Mouse (Mus musculus) fibroblast of lung, adult 2 months (primary cell): Measurements from ENCODE around the gene Tgfb2.

Experiments used
- DNase-seq: peaks from one replicate; pipeline ENCODE4 v3.0.0-alpha.2; 2011; ENCODE audit warnings: low read depth

Gene Tgfb2

DNA sequence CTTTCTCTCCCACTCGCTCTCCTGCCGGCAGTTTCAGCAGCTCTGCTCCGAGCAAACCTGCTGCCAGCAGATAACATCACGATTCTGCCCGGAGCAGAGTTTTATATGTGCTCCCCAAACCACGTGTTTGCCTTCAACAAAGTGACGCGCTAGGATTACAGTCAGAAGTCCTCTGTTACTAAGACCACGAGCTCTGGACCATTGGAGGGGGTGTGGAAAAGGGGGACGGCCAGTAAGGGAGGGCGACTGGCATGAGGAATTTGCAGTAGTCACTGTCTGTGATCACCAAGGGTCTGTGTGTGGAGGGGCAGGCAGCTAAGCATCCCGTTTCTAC, at the start of gene Tgfb2:
Gene Tgfb2, minus strand, starts transcription at position 75 of the 334 bp plus-strand sequence.
- no peak for DNase-seq

DNA sequence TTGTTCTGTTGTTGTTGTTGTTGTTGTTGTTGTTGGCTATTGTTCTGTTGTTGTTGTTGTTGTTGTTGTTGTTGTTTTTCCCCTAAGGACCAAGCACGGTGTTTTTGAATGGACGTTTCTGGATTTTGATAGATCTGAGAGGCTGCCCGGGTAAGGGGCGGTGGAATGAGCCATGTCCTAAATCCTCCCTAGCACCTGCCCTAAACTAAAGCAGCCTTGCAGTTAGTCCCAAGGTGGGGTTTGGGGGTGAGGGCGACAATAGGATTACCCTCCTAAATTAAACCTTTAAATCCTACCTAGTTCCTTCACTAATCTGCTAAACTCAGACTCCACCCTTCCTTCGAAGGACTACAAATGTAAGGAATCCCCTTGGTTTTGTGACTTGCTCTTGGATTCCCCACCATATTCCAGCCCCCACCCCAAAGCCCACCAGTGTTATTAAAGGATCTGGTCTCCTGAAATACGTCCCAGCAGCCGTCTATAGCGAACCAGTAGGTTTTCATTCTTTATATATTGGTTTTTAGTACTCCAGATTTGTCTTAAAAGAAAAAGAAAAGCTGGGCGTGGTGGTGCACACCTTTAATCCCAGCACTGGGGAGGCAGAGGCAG, 44.0 kb upstream of the Tgfb2 start:
- no peak for DNase-seq

DNA sequence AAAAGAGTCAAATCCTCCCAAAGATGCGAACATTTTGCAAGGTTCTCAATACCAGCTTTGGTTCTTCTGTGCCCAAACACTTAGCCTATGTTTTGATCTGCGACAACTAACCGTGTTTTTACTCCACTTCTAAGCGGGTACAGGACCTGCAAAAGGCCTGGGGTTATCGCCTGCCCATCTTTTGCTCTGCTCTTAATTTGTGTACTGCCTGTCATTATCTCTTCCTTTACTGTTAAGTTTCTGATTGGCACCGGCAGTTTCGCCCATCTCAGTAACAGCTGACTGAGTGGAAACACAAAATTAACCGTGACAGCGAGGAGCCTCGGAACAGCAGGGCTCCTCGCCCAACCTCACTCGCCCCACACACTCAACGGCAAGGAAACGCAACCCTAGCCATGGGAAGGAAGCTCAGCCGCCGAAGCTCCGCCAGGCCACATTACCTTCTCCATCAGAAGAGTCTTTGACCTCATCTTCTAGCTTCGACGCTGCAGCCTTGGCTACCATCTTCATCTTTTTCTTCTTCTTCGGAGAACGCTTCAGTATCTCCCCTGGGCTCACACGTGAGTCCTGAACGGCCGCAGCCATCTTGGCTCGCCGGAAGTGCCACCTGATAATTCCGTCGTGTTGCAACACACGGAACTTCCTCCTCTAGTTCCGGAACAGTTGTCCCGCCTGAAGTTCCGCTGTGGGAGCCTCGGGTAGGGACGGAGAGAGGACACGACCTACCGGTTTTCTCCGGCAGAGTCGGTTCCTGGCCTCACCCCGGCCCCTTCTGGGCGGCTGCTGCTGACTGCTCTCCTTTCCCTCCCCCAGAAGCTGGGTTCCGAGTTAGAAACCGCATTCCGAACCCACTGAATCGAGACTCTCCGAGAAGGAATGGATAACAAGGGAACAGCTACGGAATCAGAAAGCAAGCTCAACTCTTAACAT, 43.2 kb upstream of the Tgfb2 start, which contains the start of gene Rrp15:
Gene Rrp15, minus strand, starts transcription at position 635 of the 930 bp plus-strand sequence.
- peak; percentile 81 for DNase-seq

DNA sequence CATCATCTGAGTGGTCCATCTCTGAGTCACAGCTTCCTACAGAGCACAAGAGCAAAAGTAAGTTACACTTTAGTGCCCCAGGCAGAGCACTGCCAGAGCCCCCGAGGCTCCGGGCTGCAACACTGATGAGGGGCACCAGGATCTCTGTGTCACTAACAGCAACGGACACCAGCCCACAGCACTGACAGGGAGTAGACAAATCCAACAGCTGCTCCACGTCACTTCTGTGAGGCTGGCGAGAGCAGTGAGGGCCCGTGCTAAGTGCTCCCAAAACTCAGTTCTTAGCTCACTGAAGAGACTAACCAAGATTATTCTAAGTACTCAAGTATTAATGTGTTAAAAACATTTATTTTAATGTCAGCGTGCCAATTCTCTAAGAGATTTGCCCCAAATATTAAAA, 34.0 kb upstream of the Tgfb2 start:
- DNase-seq = no peak

DNA sequence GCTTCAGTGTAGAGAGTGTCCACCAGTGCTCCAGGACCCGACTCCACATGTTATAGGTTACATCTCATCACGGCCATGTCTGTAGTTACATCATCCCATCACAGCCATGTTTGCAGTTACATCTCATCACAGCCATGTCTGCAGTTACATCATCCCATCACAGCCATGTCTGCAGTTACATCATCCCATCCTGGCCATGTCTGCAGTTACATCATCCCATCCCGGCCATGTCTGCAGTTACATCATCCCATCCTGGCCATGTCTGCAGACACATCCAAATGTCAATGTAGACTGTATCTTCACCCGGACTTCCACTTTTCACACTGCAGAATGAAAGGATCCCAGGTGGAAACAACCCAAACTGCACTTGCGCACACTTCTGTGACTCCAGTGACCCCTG, 29.7 kb upstream of the Tgfb2 start:
- no peak for DNase-seq

DNA sequence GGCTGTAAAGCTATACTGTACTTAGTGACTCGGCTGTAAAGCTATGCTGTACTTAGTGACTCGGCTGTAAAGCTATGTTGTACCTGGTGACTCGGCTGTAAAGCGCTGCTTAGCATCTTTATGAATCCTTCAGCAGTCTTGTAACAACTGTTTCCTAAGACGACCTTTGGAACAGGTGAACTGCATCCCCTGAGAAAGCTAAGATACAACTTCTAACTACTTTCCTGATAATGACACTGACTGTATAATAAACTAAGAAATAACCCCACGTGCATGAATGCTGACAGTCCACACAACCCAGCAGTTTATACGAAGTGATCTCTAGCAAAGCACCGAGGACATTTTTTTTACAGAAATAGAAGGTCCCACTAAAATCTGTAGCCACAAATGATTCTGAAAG, 27.3 kb upstream of the Tgfb2 start:
- no peak for DNase-seq

DNA sequence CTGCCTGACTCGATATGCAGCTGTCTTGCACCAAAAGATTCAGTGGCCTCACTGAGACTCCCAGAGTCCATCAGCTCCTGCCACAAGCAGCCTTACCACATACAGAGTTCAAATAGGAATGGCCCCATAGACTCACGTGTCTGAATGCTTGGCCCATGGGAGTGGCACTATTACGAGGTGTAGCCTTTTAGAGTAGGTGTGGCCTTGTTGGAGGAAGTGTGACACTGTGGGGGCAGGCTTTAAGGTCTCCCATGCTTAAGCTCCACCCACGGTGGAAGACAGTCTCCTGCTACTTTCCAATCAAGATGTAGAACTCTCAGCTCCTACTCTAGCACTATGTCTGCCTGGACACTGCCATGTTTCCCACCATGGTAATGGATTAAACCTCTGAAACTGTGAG, 23.0 kb upstream of the Tgfb2 start:
- no peak for DNase-seq

DNA sequence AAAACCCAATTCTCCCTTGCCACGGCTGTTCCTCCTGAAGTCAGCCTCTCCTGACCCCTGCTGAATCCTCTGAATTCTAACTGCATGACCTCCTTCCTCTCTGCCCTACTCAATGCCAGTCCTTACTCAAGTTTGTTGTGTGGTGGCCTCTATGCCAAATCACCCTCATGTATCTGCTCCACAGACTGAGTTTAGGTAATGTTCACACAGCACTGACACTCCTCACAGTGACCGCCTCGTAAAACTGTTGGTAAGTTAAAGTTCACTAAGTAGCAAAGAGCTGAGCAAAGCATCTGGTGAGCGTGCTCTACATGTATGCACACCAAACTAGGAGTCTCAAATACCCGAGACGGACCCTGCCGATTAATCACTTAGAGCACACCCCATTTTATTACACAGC, 20.3 kb upstream of the Tgfb2 start:
- DNase-seq = no peak

DNA sequence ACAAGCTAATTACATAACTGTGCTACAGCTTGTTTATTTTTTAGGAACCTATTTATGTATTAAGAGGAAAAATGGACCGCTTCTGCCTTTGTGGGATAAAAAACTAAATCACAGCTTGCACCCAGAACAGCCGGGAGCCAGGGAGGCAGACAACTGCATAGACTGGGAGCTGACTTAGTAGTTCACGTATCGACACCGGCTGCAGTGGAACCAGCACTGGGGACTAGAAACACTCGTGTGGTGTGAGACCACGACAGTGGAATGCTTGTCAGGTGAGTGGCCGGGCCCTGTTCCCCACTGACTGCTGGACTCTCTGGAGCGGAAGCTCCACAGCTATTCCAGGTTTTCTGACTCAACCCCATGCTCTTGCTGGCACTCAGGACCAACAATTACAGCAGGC, 16.5 kb upstream of the Tgfb2 start:
- no peak for DNase-seq

DNA sequence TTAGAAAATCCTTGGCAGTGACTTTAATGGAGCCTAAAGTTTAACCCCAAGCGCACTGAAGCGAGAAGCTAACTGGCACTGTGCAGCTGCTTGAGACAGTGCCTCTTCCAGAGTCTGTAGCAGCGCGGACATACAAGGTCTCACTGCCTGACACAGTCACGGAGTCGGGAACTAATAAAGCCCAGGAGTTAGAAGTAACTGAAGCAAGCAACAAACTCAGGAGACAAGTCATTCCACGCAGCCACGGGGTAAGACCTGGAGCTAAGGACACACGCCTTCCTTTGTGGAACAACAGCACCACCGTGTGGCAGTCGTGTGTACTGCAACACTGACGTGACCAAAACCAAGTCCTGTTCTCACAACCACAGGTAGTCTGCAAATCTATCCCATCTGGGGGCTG, 16.1 kb upstream of the Tgfb2 start:
- peak; percentile 72 for DNase-seq

DNA sequence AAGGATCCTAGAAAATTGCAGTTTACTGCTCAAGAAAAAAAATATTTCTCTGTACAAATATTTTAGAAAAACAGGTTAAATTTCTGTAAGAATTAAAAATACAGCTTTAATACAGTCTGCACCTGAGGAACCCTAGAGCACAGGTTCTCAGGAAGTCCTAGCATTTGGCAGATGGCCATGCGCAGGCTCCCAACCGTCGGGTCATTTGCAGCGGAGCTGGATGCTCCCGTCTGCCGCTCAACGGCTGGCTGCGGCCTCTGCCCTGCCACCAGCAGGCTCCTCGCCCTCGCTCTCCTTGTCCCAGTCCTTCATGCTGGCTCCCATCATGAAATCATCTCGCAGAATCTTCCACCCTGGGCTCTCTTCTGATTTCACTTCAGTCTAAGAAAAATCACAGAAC, 15.4 kb upstream of the Tgfb2 start:
- DNase-seq = no peak

DNA sequence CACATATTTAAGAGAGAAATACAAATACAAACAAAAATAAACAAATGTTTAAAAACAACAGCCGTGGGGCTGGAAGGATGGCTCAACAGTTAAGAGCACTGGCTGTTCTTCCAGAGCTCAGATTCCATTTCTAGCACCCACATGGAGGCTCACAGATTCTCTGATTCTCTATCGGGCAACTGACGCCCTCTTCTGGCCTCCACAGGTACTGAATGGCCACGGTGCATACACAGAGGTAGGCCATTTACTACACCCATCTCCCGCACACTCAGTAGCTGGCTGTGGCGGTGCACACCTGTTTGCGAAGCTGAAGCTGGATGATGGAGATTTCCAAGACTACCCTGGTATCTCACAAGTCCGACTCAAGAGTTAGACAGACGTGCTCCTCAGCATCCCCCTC, 13.9 kb upstream of the Tgfb2 start:
- DNase-seq = no peak

DNA sequence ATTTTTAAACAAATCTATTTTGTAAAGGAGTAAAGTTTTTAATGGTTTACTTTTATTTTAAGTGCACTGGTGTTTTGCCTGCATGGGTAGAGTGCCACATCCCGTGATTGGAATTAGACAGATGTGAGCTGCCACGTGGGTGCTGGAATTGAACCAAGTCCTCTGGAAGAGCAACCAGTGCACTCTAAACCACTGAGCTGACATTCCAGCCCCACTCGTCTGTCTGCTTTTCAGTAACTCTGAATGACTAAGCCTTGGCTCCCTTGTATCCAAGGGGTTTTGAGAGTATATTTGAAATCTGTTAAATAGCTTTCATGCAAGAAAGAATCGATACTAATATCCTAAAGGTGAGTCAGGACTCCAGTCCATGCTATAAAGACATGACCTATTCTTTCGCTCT, 13.1 kb upstream of the Tgfb2 start:
- DNase-seq = peak; percentile 40

DNA sequence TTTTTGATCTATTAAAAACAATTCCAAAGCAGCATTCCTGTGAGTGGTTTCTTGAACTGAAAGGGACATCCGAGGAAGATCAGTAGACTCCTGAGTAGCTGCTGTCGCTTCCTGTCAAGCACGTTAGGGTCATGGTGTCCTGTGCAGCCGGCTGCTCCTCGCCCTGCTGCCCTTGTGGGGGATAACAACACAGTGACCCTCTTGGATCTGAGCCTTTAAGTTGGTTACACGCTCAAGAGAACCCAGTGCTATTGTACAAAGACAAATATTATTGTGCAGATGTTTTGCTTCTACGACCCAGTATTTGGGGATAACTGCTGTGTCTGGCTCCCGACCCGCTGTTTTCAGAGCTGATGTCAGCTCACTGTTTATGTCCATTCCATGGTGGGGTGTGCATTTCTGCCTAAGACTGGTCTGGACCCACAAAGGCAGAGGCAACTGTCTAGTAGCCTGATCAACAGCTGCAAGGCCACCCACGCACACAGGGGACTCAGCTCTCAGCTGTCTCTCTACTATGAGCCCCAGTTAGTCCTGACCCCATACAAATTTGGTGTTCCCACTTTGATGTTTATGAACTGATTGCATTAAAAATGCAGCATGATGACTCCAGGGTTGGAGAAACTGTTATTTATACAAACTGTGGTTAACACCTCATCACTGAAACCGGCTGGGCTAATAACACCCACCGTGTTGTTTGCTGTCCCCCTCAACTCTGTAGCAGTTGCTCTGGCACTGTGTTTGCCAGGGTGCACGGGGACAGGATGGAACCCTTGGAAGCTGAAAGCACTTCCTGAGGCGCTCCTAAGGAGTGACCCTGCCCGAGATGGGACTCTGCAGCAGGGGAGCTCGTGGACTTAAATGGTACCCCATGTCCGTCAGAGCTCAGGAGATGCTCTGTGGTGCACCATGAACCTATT, 9.4 kb upstream of the Tgfb2 start:
- no peak for DNase-seq

DNA sequence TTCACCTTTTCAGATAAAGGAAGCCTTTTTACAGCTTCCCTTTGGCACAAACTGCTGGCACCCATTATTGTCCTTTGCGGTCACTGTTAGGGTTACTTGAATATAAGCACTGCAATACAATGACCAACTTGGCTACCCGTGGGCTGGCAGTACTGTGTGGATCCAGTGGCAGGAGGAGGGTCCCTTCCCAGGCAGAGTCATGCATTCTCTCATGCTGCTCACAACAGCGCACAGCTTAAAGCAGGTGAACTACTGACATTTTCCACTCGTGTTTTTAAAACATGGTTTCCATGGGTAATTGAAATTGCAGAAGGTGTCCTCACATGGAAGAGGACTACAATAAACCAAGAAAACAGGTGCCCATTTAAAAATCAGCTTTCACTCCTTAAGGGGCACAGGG, 8.4 kb upstream of the Tgfb2 start:
- no peak for DNase-seq

DNA sequence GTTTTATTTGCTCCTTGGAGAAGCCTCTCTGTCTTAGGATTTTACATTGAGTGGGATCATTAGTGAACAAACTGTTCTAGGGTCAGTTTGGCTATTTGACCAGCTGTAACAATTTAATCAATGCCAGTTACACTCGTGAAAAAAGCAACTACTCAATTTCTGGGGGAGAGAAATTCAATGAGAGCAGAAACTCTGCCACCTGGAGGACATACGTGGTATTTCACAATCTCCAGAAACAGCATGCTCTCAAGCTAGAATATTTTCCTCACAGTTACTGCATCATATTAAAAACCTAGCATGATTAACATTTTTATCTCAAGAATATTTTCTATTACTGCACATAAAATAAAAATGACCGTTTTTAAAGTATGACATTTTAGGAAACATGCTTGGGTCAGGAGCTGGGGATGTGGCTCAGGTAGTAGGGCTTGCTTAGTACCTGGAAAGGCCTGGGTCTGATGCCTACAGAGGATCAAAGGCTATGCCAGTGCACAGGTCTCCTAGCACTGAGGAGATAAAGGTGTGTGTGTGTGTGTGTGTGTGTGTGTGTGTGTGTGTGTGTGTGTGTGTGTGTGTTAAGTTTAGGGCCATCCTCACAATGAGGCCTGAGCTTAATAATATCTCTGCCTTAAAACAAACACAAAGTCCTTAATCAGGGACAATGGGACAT, 7.1 kb upstream of the Tgfb2 start:
- DNase-seq = no peak

DNA sequence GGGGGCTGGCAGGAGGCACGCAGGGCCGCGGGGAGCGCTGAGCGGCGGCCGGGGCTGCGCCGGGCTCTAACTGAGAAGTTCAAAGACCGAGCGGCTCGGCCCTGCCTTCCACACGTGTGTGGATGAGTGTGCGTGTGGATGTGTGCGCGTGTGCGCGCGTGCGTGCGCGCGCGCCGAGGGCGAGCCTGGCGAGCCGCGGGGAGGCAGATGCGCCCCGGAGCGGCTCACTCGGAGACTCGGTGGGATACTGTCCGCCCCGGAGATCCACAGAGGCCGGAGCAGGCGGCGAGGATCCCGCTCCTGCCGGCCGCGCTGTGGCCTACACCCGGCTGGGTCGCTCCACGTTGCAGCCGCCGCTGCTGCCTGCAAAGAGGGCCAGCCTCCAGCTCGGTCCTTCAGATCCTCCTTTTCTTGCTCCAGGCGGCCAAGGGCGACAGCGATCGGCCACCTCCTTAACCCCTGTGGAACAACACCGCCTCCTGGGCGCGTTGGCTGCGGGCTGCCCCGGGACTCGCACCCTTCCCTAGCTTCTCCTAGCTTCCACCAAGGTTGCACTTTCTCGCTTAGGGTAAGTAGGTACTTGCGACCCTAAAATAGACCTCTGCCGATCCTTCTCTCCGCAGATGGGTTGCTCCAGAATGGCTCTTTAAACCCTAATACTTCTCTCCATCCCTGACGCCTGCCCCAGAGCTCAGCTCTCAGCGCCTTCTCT, 430 bp downstream of the Tgfb2 start:
- no peak for DNase-seq

DNA sequence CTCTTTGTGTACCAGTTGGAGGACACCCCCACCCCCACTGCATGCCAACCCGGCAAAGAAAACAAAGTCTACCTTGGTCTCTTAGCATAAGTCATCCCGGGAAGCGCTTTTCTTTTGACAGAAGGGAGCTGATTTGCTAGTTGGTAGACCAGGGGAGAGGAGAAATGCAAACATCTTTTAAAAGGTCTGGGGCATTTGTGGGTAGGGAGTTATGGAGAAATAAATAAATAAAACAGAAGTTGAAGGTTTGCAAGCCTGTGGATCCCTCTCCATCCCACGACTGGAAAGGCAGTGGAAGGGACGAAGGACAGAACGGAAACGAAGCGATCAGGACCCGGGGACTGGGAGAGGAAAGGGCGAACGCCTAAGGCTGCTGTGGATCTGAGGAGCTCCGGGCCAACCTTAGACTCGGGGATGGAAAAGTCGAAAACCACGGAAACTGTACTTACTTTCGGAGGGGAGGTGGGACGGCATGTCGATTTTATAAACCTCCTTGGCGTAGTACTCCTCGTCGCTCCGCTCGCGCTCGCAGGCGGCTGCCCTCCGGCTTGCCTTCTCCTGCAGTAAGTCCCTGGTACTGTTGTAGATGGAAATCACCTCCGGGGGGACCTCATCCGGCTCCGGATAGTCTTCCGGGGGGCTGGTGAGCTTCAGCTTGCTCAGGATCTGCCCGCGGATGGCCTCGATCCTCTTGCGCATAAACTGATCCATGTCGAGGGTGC, 1.6 kb downstream of the Tgfb2 start:
- DNase-seq = no peak

DNA sequence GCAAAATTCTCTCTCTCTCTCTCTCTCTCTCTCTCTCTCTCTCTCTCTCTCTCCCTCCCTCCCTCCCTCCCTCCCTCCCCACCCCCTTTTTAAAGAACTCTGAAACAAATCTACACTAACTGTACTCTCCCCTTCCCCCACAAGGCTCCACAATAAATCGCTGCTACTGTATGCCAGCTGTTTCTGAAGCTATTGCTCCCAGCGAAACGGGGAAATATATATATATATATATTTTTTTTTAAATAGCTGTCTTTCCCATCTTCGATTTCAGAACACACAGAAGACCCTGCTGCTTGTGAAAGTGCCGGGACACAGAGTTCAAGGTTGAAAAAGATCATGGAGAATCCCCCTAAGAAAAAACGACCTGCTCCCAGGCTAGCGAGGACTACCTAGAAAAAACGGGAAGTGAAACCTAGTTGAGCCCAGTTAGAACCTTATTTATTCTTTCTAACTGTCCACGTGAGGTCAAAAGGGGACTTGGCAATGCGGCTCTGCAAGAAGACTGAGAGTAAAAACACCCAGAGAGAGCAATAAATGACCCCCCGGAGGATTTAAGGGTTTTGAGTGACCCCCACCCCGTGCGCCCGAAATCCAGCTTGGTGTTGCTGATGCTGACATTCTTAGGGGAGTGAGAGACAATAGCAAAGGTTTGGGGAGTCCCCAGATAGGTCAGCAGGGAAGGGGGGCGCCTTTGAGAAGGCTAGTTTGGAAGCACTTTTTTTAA, 2.4 kb downstream of the Tgfb2 start:
- DNase-seq = no peak
